Mouse (Mus musculus) thymus, adult 2 months (tissue): ENCODE data around the gene Sh3pxd2b. TPM values are rescaled to one million over a fixed set of nuclear protein-coding genes. Genes with fewer than 3 reads are reported as not detected.

Experiments
- DNase-seq: peaks from one replicate; pipeline ENCODE4 v3.0.0; 2021
- H3K27ac ChIP-seq: fragments of 200-500 bp; 2 replicates; pipeline ENCODE4 v1.5.1; 2012; ENCODE audit warnings: low read length, control low read depth; ENCODE audit not compliant: control insufficient read depth, insufficient read depth
- H3K27me3 ChIP-seq: fragments of 200-500 bp; 2 replicates; pipeline ENCODE4 v1.6.1; 2012; ENCODE audit warnings: mild to moderate bottlenecking, low read length, moderate library complexity, mixed read lengths; ENCODE audit not compliant: control insufficient read depth, insufficient read depth
- H3K36me3 ChIP-seq: fragments of 200-500 bp; 2 replicates; pipeline ENCODE4 v1.6.1; 2012; ENCODE audit warnings: mild to moderate bottlenecking, low read length, moderate library complexity; ENCODE audit not compliant: control insufficient read depth, insufficient read depth
- H3K4me1 ChIP-seq: fragments of 200-500 bp; replicated peaks from 2 replicates; pipeline ENCODE4 v1.6.1; 2012; ENCODE audit warnings: low read length; ENCODE audit not compliant: control insufficient read depth, insufficient read depth
- H3K4me3 ChIP-seq: fragments of 200-500 bp; 2 replicates; pipeline ENCODE4 v1.5.1; 2012; ENCODE audit warnings: mild to moderate bottlenecking, low read length, control low read depth, moderate library complexity; ENCODE audit not compliant: control insufficient read depth, insufficient read depth
- CTCF ChIP-seq: fragments of 200-500 bp; IDR thresholded peaks from 2 replicates; pipeline ENCODE4 v1.5.1; 2012; ENCODE audit warnings: mild to moderate bottlenecking, control low read depth, low read length, moderate library complexity, borderline replicate concordance; ENCODE audit not compliant: control insufficient read depth, poor library complexity, insufficient read depth; ENCODE audit errors: extremely low read depth
- POLR2A ChIP-seq: fragments of 200-500 bp; IDR thresholded peaks from 2 replicates; pipeline ENCODE4 v1.6.1; 2012; ENCODE audit warnings: mild to moderate bottlenecking, low read length, control low read depth, moderate library complexity; ENCODE audit not compliant: control insufficient read depth, poor library complexity, insufficient read depth; ENCODE audit errors: extremely low read depth
- WGBS: fragments of 180-500 bp; shearing (Covaris S2); methylation state at CpG from one replicate; pipeline ENCODE4 v1.1.7; 2018; 5-methylcytosine and 5-hydroxymethylcytosine counted together
- polyA plus RNA-seq: library from polyadenylated mRNA; depleted of rRNA; stranded (reverse); fragments of >200 nt; gene quantifications from 2 replicates; pipeline ENCODE4 v1.2.3, GENCODE M21; 2012; rRNA removed

The Sh3pxd2b gene
- polyA plus RNA-seq, 1 experiment, result 7.5 TPM

GRCm38 (mm10) chr11:32471925-32472324 lies 124.3 kb downstream of the Sh3pxd2b start:
- TF ChIP-seq CTCF, result no peak
- TF ChIP-seq POLR2A, result no peak
- Histone ChIP-seq H3K4me3 (no peak overlapping the region), H3K27me3 (no peaks in the 10 kb centered on the region), H3K4me1 (no peaks in the 10 kb centered on the region), H3K27ac (no peak overlapping the region), H3K36me3 (no peaks in the 10 kb centered on the region)
- 82% methylated on average over 2 of the region's 2 CpGs for WGBS
- no peak for DNase-seq

DNA sequence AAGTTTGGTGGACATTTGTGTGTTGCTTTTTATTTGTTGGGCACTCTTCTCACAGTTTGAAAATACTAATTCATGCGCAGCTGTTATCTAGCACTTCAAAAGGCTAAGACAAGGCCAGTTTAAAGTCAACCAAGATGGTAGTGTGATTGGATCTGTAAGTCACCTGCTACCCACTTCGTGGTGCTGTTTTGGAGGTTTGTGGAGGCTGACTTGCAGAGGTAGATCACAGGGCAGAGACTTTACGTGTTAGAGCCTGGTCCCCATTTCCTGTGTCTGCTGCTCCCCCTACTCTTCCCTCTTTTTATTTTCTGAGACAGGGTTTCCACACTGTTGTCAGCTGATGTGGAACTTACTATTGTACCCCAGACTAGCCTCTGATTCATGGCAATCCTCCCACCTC lies 127.1 kb downstream of the Sh3pxd2b start:
- 28% methylated on average over 3 of the region's 3 CpGs for WGBS
- TF ChIP-seq POLR2A (no peak), CTCF (no peak)
- Histone ChIP-seq H3K27ac (no peak overlapping the region), H3K4me1 (no peaks in the 10 kb centered on the region), H3K27me3 (no peaks in the 10 kb centered on the region), H3K36me3 (no peaks in the 10 kb centered on the region), H3K4me3 (no peak overlapping the region)
- DNase-seq, result peak; percentile 9

DNA sequence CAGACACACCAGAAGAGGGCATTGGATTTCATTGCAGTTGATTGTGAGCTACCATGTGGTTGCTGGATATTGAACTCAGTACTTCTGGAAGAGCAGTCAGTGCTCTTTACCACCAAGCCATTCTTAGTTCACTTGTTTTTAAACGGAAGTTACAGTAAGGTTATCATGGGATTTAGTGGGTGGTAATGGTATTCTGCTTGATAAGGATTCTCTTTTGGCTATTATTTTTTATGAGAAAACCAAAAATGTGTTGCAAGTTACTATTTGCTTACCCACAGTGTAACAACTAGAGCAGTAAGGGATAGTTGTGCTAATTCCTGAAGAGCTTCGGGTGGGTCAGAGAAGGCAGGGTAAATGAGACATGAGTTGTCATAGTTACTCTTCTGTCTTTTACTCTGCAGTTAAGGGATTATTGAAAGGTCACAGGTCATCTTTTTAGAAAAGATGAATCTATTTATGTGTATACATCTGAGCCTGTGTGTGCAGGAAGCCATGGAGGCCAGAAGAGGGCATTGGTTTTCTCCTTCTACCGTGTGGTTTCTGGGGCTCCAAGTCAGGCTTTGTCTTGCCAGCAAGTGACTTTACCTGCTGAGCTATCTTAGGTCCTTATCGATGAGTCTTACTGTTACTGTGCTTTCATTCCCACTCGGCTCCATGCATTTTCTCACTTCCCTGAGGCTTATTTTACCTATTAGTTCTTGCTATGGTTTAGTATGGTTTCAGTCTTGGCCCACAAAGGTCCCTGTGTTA lies 128.0 kb downstream of the Sh3pxd2b start:
- no peak overlapping the region for H3K27ac ChIP-seq
- no peaks in the 10 kb centered on the region for H3K4me1 ChIP-seq
- H3K36me3 ChIP-seq, result no peaks in the 10 kb centered on the region
- H3K4me3 ChIP-seq, result no peak overlapping the region
- TF ChIP-seq POLR2A, result no peak
- no peaks in the 10 kb centered on the region for H3K27me3 ChIP-seq
- DNase-seq, result no peak
- 96% methylated on average over 5 of the region's 5 CpGs for WGBS

Other genes with a start within 250 kb of the Sh3pxd2b start
- 16.4 and 19.9 TPM in 2 replicates for gene Il9r, start 147.5 kb upstream of the Sh3pxd2b start, polyA plus RNA-seq
- 56.3 and 66.1 TPM in 2 replicates for gene Snrnp25, start 142.4 kb upstream of the Sh3pxd2b start, polyA plus RNA-seq
- 29.9 and 44.9 TPM in 2 replicates for gene Rhbdf1, start 125.5 kb upstream of the Sh3pxd2b start, polyA plus RNA-seq
- gene Mpg, start 121.3 kb upstream of the Sh3pxd2b start, polyA plus RNA-seq, result 21.0 and 25.5 TPM in 2 replicates
- gene Nprl3, start 80.1 kb upstream of the Sh3pxd2b start, polyA plus RNA-seq, result 107 and 118 TPM in 2 replicates
- gene Hba-x, start 71.4 kb upstream of the Sh3pxd2b start, polyA plus RNA-seq, result 1.3 and 1.9 TPM in 2 replicates
- 1,371 and 1,698 TPM in 2 replicates for gene Hba-a1, start 64.3 kb upstream of the Sh3pxd2b start, polyA plus RNA-seq
- 0.23 TPM in 1 of 2 replicates, not detected in the other for gene Hbq1b, start 60.9 kb upstream of the Sh3pxd2b start, polyA plus RNA-seq
- gene Hba-a2, start 51.3 kb upstream of the Sh3pxd2b start, polyA plus RNA-seq, result 2,237 and 2,638 TPM in 2 replicates
- 0.27 TPM in 1 of 2 replicates, not detected in the other for gene Hbq1a, start 47.8 kb upstream of the Sh3pxd2b start, polyA plus RNA-seq
- gene Ubtd2, start 107.5 kb downstream of the Sh3pxd2b start, polyA plus RNA-seq, result 8.7 and 9.1 TPM in 2 replicates
- gene Efcab9, start 184.3 kb downstream of the Sh3pxd2b start, polyA plus RNA-seq, result 0.71 and 0.85 TPM in 2 replicates
- gene Stk10, start 185.5 kb downstream of the Sh3pxd2b start, polyA plus RNA-seq, result 50.3 and 55.4 TPM in 2 replicates